In the genomic region with DNA sequence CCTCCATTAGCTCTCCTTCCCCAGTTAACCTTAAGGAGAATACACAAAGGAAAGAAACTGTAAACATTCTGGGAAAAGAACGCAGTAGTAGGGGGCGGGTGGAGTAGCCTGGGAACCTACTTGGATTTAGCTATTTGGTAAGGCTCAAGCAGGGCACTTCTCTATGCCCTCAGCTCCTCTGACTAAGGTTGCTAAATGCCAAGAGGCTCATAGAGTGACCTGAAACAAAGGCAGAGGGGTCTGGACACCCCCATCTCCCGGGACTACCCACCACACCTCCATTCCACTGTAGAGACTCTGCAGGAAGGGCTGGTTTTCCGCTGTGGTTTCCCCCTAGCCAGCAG, we compare ENCODE assay signal across 8 mouse cellular contexts.
DNase-seq lines count a peak whose midpoint lies in the region; ATAC-seq lines count a peak whose summit lies in the region.

No protein-coding gene starts in this region.

- no peak overlapping the region for H3K4me3 ChIP-seq in heart, embryonic 11.5 days (ENCODE audit: low read depth, low read length)
- H3K4me3 ChIP-seq in embryonic facial prominence, embryonic 10.5 days, result no peak overlapping the region
- H3K4me3 ChIP-seq in hindbrain, embryonic 12.5 days, result no peak overlapping the region
- no peak overlapping the region for H3K4me3 ChIP-seq in midbrain, embryonic 11.5 days (ENCODE audit: low read depth, low read length)

- WGBS in heart, embryonic 11.5 days (ENCODE audit: insufficient replicate concordance), result 50% methylated on average over 4 of the region's 4 CpGs
- WGBS in embryonic facial prominence, embryonic 10.5 days, result 45% methylated on average over 4 of the region's 4 CpGs
- 35% methylated on average over 4 of the region's 4 CpGs for WGBS in hindbrain, embryonic 12.5 days
- WGBS in midbrain, embryonic 11.5 days, result 47% methylated on average over 4 of the region's 4 CpGs

- H3K4me1 ChIP-seq in heart, embryonic 11.5 days (ENCODE audit: control insufficient read depth, insufficient read depth, low read length), result peaks cover 8% of the 10 kb centered on the region; the same call in 1 of the 2 replicates
- peaks cover 33% of the 10 kb centered on the region for H3K4me1 ChIP-seq in embryonic facial prominence, embryonic 10.5 days
- peaks cover 16% of the 10 kb centered on the region for H3K4me1 ChIP-seq in hindbrain, embryonic 12.5 days
- H3K4me1 ChIP-seq in midbrain, embryonic 11.5 days (ENCODE audit: control insufficient read depth, insufficient read depth, low read length), result no peaks in the 10 kb centered on the region

- no peak overlapping the region for H3K9ac ChIP-seq in heart, embryonic 11.5 days (ENCODE audit: low read depth, low read length)
- H3K9ac ChIP-seq in hindbrain, embryonic 12.5 days, result 0 out of 2 replicates have a peak overlapping the region, but pooled peaks have one; percentile 13
- peak overlapping the region; percentile 1; the same call in 1 of the 2 replicates for H3K9ac ChIP-seq in midbrain, embryonic 11.5 days (ENCODE audit: low read length)

- DNase-seq in heart, postnatal 36 days, result no peak
- DNase-seq in embryonic facial prominence, embryonic 10.5 days (ENCODE audit: low spot score), result no peak
- DNase-seq in midbrain, embryonic 11.5 days (ENCODE audit: low spot score, missing footprints), result no peak
- no peak for DNase-seq in adrenal gland, postnatal 4 days (ENCODE audit: low spot score in 2 of 2)
- DNase-seq in embryo, embryonic 9.5 days (ENCODE audit: extremely low spot score), result no peak

- H3K36me3 ChIP-seq in heart, embryonic 11.5 days (ENCODE audit: control insufficient read depth, insufficient read depth, low read length), result no peaks in the 10 kb centered on the region
- H3K36me3 ChIP-seq in embryonic facial prominence, embryonic 10.5 days (replicated peaks), result no peaks in the 10 kb centered on the region
- H3K36me3 ChIP-seq in hindbrain, embryonic 12.5 days, result no peaks in the 10 kb centered on the region
- no peaks in the 10 kb centered on the region for H3K36me3 ChIP-seq in midbrain, embryonic 11.5 days (ENCODE audit: control insufficient read depth, insufficient read depth, low read length)

- intact Hi-C loops in heart, postnatal 36 days (cut with DNase I), result loop anchor here (1.0 to 5.0 kb wide), 2 partner anchors 77 to 1447 kb away; no protein-coding TSS in a partner anchor

- H3K27me3 ChIP-seq in heart, embryonic 11.5 days (ENCODE audit: control insufficient read depth, insufficient read depth, low read length), result no peaks in the 10 kb centered on the region
- no peaks in the 10 kb centered on the region for H3K27me3 ChIP-seq in embryonic facial prominence, embryonic 10.5 days (replicated peaks; ENCODE audit: low read depth, poor library complexity, severe bottlenecking)
- H3K27me3 ChIP-seq in hindbrain, embryonic 12.5 days, result 0 out of 2 replicates have a peak, but pooled peaks cover 3% of the 10 kb centered on the region
- H3K27me3 ChIP-seq in midbrain, embryonic 11.5 days (ENCODE audit: control insufficient read depth, insufficient read depth, low read length), result no peaks in the 10 kb centered on the region

- H3K27ac ChIP-seq in heart, embryonic 11.5 days (ENCODE audit: low read depth, low read length), result no peak overlapping the region
- peak overlapping the region; percentile 82 for H3K27ac ChIP-seq in embryonic facial prominence, embryonic 10.5 days (replicated peaks)
- no peak overlapping the region for H3K27ac ChIP-seq in hindbrain, embryonic 12.5 days
- H3K27ac ChIP-seq in midbrain, embryonic 11.5 days (ENCODE audit: low read depth, low read length), result no peak overlapping the region

- no peaks in the 10 kb centered on the region for H3K9me3 ChIP-seq in heart, embryonic 11.5 days (replicated peaks; ENCODE audit: control insufficient read depth, low read length)
- no peaks in the 10 kb centered on the region for H3K9me3 ChIP-seq in embryonic facial prominence, embryonic 10.5 days
- no peaks in the 10 kb centered on the region for H3K9me3 ChIP-seq in hindbrain, embryonic 12.5 days (replicated peaks)
- no peaks in the 10 kb centered on the region for H3K9me3 ChIP-seq in midbrain, embryonic 11.5 days (ENCODE audit: control insufficient read depth, low read length)

- peak overlapping the region; percentile 56 for H3K4me2 ChIP-seq in heart, embryonic 11.5 days
- H3K4me2 ChIP-seq in hindbrain, embryonic 12.5 days (replicated peaks), result peak overlapping the region; percentile 51
- no peak overlapping the region; the same call in 1 of the 2 replicates for H3K4me2 ChIP-seq in midbrain, embryonic 11.5 days

- ATAC-seq in heart, embryonic 11.5 days (replicated peaks; ENCODE audit: insufficient number of reproducible peaks, low FRiP score, low TSS enrichment), result no peak
- peak; percentile 60 for ATAC-seq in hindbrain, embryonic 12.5 days (ENCODE audit: low FRiP score)
- peak; percentile 40 for ATAC-seq in midbrain, embryonic 11.5 days (ENCODE audit: low FRiP score)
- no peak for ATAC-seq in activated CD4-positive, CD25-positive, alpha-beta regulatory T cell, adult 4 months

Comparison
In these comparisons a context has a peak if more than half of its experiments do, and no peak if none do; other contexts are left out.
1. ATAC-seq: peak in hindbrain, embryonic 12.5 days (single experiment) and midbrain, embryonic 11.5 days (single experiment); none in heart, embryonic 11.5 days (single experiment) and activated CD4-positive, CD25-positive, alpha-beta regulatory T cell, adult 4 months (single experiment).